Mouse (Mus musculus) cerebellum, postnatal 25 days (tissue): ENCODE measurements at regions not wholly inside any gene's neighbourhood (a gene's known extent, or its start where the extent isn't known, plus 50 kb on each side); places are given as distances from the start of the nearest gene placed in this dataset.

ENCODE experiments used
- DNase-seq, 2 experiments: peaks; one replicate each; pipeline ENCODE4 v3.0.0; 2021; ENCODE audit warnings: mixed read lengths in 2 of 2

DNA sequence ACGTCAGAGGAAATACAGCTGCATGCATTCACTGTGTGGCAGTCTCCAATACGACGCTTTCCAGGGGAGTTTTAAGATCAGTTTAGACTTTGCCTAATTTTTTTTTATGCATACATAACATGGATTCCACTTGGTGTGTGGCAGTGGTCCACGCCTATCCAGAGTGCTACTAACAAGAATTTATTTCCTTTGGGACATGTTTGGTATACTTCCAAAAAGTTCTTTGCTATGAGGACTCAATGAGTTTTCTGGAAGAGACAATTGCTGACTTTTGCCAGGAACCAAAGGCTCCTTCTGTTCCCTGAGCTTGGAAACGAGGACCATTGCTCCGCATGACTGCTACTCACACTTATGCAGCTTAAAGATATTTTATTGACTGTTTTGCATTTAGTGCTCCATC is 59.2 kb downstream of the Marcks start:
- DNase-seq: no peak

GRCm38 (mm10) chr10:37078439-37078838 is 60.3 kb downstream of the Marcks start:
- peak; percentile 67 to 80 for DNase-seq

GRCm38 (mm10) chr10:37077741-37078140 is 61.0 kb downstream of the Marcks start:
- no peak for DNase-seq

DNA sequence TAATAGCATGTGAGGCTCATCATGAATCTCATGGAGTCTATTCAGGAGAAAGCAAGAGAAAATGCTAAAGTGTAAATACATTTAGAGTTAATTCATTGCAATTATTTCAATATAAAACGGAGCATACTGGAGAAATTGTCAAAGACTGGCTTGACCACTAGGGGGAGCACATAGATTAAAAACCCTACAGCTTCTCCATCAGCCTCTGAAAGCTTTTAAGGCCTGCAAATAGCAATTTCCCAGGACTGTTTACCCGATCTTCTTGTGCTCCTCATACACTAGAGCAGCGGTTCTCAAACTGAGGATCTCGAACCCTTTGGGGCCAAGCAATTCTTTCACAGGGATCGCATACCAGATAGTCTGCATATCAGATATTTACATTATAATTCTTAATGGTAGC is 65.9 kb downstream of the Marcks start:
- peak; percentile 35 to 71 for DNase-seq

- DNase-seq: no peak
Observed at GRCm38 (mm10) chr10:37072061-37072460, 66.7 kb downstream of the Marcks start.

GRCm38 (mm10) chr10:37071420-37071819 is 67.3 kb downstream of the Marcks start:
- DNase-seq: no peak
